Mouse (Mus musculus): ENCODE results near the gene Shcbp1l. TPM values are rescaled to one million over a fixed set of nuclear protein-coding genes. Genes with fewer than 3 reads are reported as not detected.
"Not testable (repeated sequence)": the region's sequence is repeated elsewhere in the genome, so short reads cannot be mapped to it uniquely, and the experiment has no call there.

The Shcbp1l gene
- polyA plus RNA-seq, 1 experiment from 2014 or later: 0.47 TPM

GRCm38 (mm10) chr1:153412663-153413396 is 12.1 kb upstream of the Shcbp1l start:
- H3K9ac ChIP-seq (ENCODE audit: low read length); H3K9me3 ChIP-seq (ENCODE audit: control insufficient read depth, low read length); H3K4me3 ChIP-seq (ENCODE audit: control insufficient read depth in 1 of 2, insufficient read depth in 1 of 2, low read depth in 1 of 2, low read length in 2 of 2); H3K36me3 ChIP-seq (ENCODE audit: control insufficient read depth, insufficient read depth, low read length); H3K4me2 ChIP-seq (ENCODE audit: low read length); H3K27me3 ChIP-seq (ENCODE audit: control insufficient read depth, insufficient read depth, low read length); H3K27ac ChIP-seq (replicated peaks in 1 of 2; ENCODE audit: control insufficient read depth in 1 of 2, insufficient read depth in 1 of 2, low read depth in 2 of 2, low read length in 2 of 2); H3K4me1 ChIP-seq (ENCODE audit: control insufficient read depth in 2 of 2, insufficient read depth in 2 of 2, low read length in 2 of 2); ATAC-seq (ENCODE audit: insufficient number of reproducible peaks, insufficient read depth, low FRiP score, low read depth): not testable (repeated sequence)
- 72% methylated on average over 3 of the region's 4 CpGs for WGBS

GRCm38 (mm10) chr1:153413397-153414020 is 11.5 kb upstream of the Shcbp1l start:
- WGBS: 83% methylated on average over 13 of the region's 13 CpGs
- H3K4me3 ChIP-seq (ENCODE audit: control insufficient read depth in 1 of 2, insufficient read depth in 1 of 2, low read depth in 1 of 2, low read length in 2 of 2); ATAC-seq (ENCODE audit: insufficient number of reproducible peaks, insufficient read depth, low FRiP score, low read depth); H3K27me3 ChIP-seq (ENCODE audit: control insufficient read depth, insufficient read depth, low read length); H3K36me3 ChIP-seq (ENCODE audit: control insufficient read depth, insufficient read depth, low read length); H3K9me3 ChIP-seq (ENCODE audit: control insufficient read depth, low read length); H3K9ac ChIP-seq (ENCODE audit: low read length); H3K4me1 ChIP-seq (ENCODE audit: control insufficient read depth in 2 of 2, insufficient read depth in 2 of 2, low read length in 2 of 2); H3K4me2 ChIP-seq (ENCODE audit: low read length); H3K27ac ChIP-seq (replicated peaks in 1 of 2; ENCODE audit: control insufficient read depth in 1 of 2, insufficient read depth in 1 of 2, low read depth in 2 of 2, low read length in 2 of 2): not testable (repeated sequence)

- WGBS: 83% methylated on average over 24 of the region's 24 CpGs
These were observed 10.7 kb upstream of the Shcbp1l start for GRCm38 (mm10) chr1:153414114-153414723.

DNA sequence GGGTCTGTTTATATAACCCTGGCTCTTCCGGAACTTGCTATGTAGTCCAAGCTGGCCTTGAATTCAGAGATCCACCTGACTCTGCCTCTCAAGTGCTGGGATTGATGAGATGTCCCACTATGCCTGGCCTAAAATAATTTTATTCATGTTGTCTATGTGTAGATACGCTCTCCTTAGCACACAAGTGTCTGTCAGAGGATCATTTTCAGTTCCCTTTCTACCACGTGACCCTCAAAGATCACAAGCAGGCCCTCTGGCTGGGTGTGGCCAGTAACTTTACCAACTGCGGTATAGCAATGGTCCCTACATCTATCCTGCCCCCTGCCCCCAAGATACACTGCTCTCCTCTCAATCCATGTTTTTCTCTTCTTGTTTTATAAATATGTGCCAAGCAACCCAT is 10.0 kb upstream of the Shcbp1l start:
- Histone ChIP-seq H3K9ac (ENCODE audit: low read length) (no peak overlapping the region), H3K4me2 (ENCODE audit: low read length) (no peak overlapping the region), H3K27me3 (ENCODE audit: control insufficient read depth, insufficient read depth, low read length) (no peaks in the 10 kb centered on the region), H3K9me3 (ENCODE audit: control insufficient read depth, low read length) (no peaks in the 10 kb centered on the region), H3K4me3 (ENCODE audit: control insufficient read depth in 1 of 2, insufficient read depth in 1 of 2, low read depth in 1 of 2, low read length in 2 of 2) (no peak overlapping the region), H3K36me3 (ENCODE audit: control insufficient read depth, insufficient read depth, low read length) (no peaks in the 10 kb centered on the region), H3K27ac (replicated peaks in 1 of 2; ENCODE audit: control insufficient read depth in 1 of 2, insufficient read depth in 1 of 2, low read depth in 2 of 2, low read length in 2 of 2) (no peak overlapping the region), H3K4me1 (ENCODE audit: control insufficient read depth in 2 of 2, insufficient read depth in 2 of 2, low read length in 2 of 2) (no peaks in the 10 kb centered on the region)
- WGBS: 90% methylated on average over 4 of the region's 4 CpGs
- no peak for ATAC-seq (ENCODE audit: insufficient number of reproducible peaks, insufficient read depth, low FRiP score, low read depth)

More at GRCm38 (mm10) chr1:153414114-153414723, 10.7 kb upstream of the Shcbp1l start:
- not testable (repeated sequence) for H3K36me3 ChIP-seq (ENCODE audit: control insufficient read depth, insufficient read depth, low read length); H3K4me1 ChIP-seq (ENCODE audit: control insufficient read depth in 2 of 2, insufficient read depth in 2 of 2, low read length in 2 of 2); ATAC-seq (ENCODE audit: insufficient number of reproducible peaks, insufficient read depth, low FRiP score, low read depth); H3K4me3 ChIP-seq (ENCODE audit: control insufficient read depth in 1 of 2, insufficient read depth in 1 of 2, low read depth in 1 of 2, low read length in 2 of 2); H3K27ac ChIP-seq (replicated peaks in 1 of 2; ENCODE audit: control insufficient read depth in 1 of 2, insufficient read depth in 1 of 2, low read depth in 2 of 2, low read length in 2 of 2); H3K9me3 ChIP-seq (ENCODE audit: control insufficient read depth, low read length); H3K4me2 ChIP-seq (ENCODE audit: low read length); H3K27me3 ChIP-seq (ENCODE audit: control insufficient read depth, insufficient read depth, low read length); H3K9ac ChIP-seq (ENCODE audit: low read length)

- H3K27ac ChIP-seq (replicated peaks in 1 of 2; ENCODE audit: control insufficient read depth in 1 of 2, insufficient read depth in 1 of 2, low read depth in 2 of 2, low read length in 2 of 2); H3K9ac ChIP-seq (ENCODE audit: low read length); H3K36me3 ChIP-seq (ENCODE audit: control insufficient read depth, insufficient read depth, low read length); H3K4me1 ChIP-seq (ENCODE audit: control insufficient read depth in 2 of 2, insufficient read depth in 2 of 2, low read length in 2 of 2); H3K4me3 ChIP-seq (ENCODE audit: control insufficient read depth in 1 of 2, insufficient read depth in 1 of 2, low read depth in 1 of 2, low read length in 2 of 2); H3K27me3 ChIP-seq (ENCODE audit: control insufficient read depth, insufficient read depth, low read length); ATAC-seq (ENCODE audit: insufficient number of reproducible peaks, insufficient read depth, low FRiP score, low read depth); H3K4me2 ChIP-seq (ENCODE audit: low read length); H3K9me3 ChIP-seq (ENCODE audit: control insufficient read depth, low read length): not testable (repeated sequence)
- 74% methylated on average over 2 of the region's 5 CpGs for WGBS
These were observed 9.2 kb upstream of the Shcbp1l start for GRCm38 (mm10) chr1:153415742-153416141.

DNA sequence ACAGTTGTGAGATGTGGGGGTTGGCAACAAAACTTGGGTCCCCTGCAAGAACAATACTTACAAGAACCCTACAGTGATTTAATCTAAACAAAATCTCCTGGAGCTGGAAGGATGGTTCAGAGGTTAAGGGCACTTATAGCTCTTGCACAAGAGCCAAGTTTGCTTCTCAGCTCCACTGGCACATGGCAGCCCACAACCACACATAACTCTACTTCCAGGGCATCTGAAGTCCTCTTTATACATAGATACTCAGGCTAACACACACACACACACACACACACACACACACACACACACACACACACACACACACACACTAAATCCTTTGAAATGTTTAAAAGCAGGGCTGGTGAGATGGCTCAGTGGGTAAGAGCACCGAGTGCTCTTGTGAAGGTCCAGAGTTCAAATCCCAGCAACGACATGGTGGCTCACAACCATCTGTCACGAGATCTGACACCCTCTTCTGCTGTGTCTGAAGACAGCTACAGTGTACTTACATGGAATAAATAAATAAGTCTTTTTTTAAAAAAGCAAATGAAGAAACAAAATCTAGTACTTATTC is 8.6 kb upstream of the Shcbp1l start:
- H3K9ac ChIP-seq (ENCODE audit: low read length); ATAC-seq (ENCODE audit: insufficient number of reproducible peaks, insufficient read depth, low FRiP score, low read depth): not testable (repeated sequence)

GRCm38 (mm10) chr1:153417805-153418204 is 7.2 kb upstream of the Shcbp1l start:
- H3K9me3 ChIP-seq (ENCODE audit: control insufficient read depth, low read length); H3K4me1 ChIP-seq (ENCODE audit: control insufficient read depth in 2 of 2, insufficient read depth in 2 of 2, low read length in 2 of 2); H3K4me2 ChIP-seq (ENCODE audit: low read length); H3K27me3 ChIP-seq (ENCODE audit: control insufficient read depth, insufficient read depth, low read length); H3K36me3 ChIP-seq (ENCODE audit: control insufficient read depth, insufficient read depth, low read length); H3K9ac ChIP-seq (ENCODE audit: low read length); ATAC-seq (ENCODE audit: insufficient number of reproducible peaks, insufficient read depth, low FRiP score, low read depth); H3K4me3 ChIP-seq (ENCODE audit: control insufficient read depth in 1 of 2, insufficient read depth in 1 of 2, low read depth in 1 of 2, low read length in 2 of 2); H3K27ac ChIP-seq (replicated peaks in 1 of 2; ENCODE audit: control insufficient read depth in 1 of 2, insufficient read depth in 1 of 2, low read depth in 2 of 2, low read length in 2 of 2): not testable (repeated sequence)
- WGBS: 80% methylated on average over 4 of the region's 4 CpGs

More for the DNA sequence above, 8.6 kb upstream of the Shcbp1l start:
- not testable (repeated sequence) for H3K4me1 ChIP-seq (ENCODE audit: control insufficient read depth in 2 of 2, insufficient read depth in 2 of 2, low read length in 2 of 2); H3K27me3 ChIP-seq (ENCODE audit: control insufficient read depth, insufficient read depth, low read length); H3K27ac ChIP-seq (replicated peaks in 1 of 2; ENCODE audit: control insufficient read depth in 1 of 2, insufficient read depth in 1 of 2, low read depth in 2 of 2, low read length in 2 of 2); H3K4me3 ChIP-seq (ENCODE audit: control insufficient read depth in 1 of 2, insufficient read depth in 1 of 2, low read depth in 1 of 2, low read length in 2 of 2); H3K4me2 ChIP-seq (ENCODE audit: low read length); H3K36me3 ChIP-seq (ENCODE audit: control insufficient read depth, insufficient read depth, low read length); H3K9me3 ChIP-seq (ENCODE audit: control insufficient read depth, low read length)
- WGBS: 87% methylated on average over 3 of the region's 3 CpGs
